Mouse (Mus musculus): ENCODE measurements at regions not wholly inside any gene's neighbourhood (a gene's known extent, or its start where the extent isn't known, plus 50 kb on each side); places are given as distances from the start of the nearest gene placed in this dataset.

GRCm38 (mm10) chr4:137147795-137148194 is 99.2 kb upstream of the Zbtb40 start:
- Histone ChIP-seq H3K27ac (ENCODE audit: insufficient read depth, low read length) (no peak overlapping the region), H3K4me1 (ENCODE audit: control insufficient read depth, insufficient read depth, insufficient read length) (no peaks in the 10 kb centered on the region), H3K27me3 (ENCODE audit: control insufficient read depth, insufficient read depth, low read length) (no peaks in the 10 kb centered on the region), H3K36me3 (ENCODE audit: control insufficient read depth, insufficient read depth, low read length) (no peaks in the 10 kb centered on the region), H3K4me3 (ENCODE audit: extremely low read depth, insufficient read depth, insufficient read length) (no peak overlapping the region)
- 82% methylated on average over 13 of the region's 13 CpGs for WGBS
- TF ChIP-seq CTCF (IDR thresholded peaks at IDR 0.05; ENCODE audit: extremely low read depth, insufficient read depth, insufficient read length, insufficient replicate concordance) (no peak), POLR2A (IDR thresholded peaks at IDR 0.05; ENCODE audit: low read depth, low read length) (no peak)
- DNase-seq (ENCODE audit: low read depth in 1 of 2, low spot score in 2 of 2) = no peak

- H3K27ac ChIP-seq (ENCODE audit: insufficient read depth, low read length) = no peak overlapping the region
- TF ChIP-seq POLR2A (IDR thresholded peaks at IDR 0.05; ENCODE audit: low read depth, low read length) = no peak
- TF ChIP-seq CTCF (IDR thresholded peaks at IDR 0.05; ENCODE audit: extremely low read depth, insufficient read depth, insufficient read length, insufficient replicate concordance) = no peak
- H3K27me3 ChIP-seq (ENCODE audit: control insufficient read depth, insufficient read depth, low read length) = no peaks in the 10 kb centered on the region
- H3K4me1 ChIP-seq (ENCODE audit: control insufficient read depth, insufficient read depth, insufficient read length) = no peaks in the 10 kb centered on the region
- 73% methylated on average over 3 of the region's 3 CpGs for WGBS
- no peaks in the 10 kb centered on the region for H3K36me3 ChIP-seq (ENCODE audit: control insufficient read depth, insufficient read depth, low read length)
- no peak overlapping the region for H3K4me3 ChIP-seq (ENCODE audit: extremely low read depth, insufficient read depth, insufficient read length)
- DNase-seq (ENCODE audit: low read depth in 1 of 2, low spot score in 2 of 2) = no peak
These were observed 97.7 kb upstream of the Zbtb40 start for GRCm38 (mm10) chr4:137146326-137146725.

- DNase-seq (ENCODE audit: low read depth in 1 of 2, low spot score in 2 of 2) = no peak
- WGBS = 52% methylated on average over 9 of the region's 9 CpGs
- no peaks in the 10 kb centered on the region; the same call in 1 of the 2 replicates for H3K4me1 ChIP-seq (ENCODE audit: control insufficient read depth, insufficient read depth, insufficient read length)
- H3K27ac ChIP-seq (ENCODE audit: insufficient read depth, low read length) = no peak overlapping the region
- H3K27me3 ChIP-seq (ENCODE audit: control insufficient read depth, insufficient read depth, low read length) = no peaks in the 10 kb centered on the region
- no peak for TF ChIP-seq POLR2A (IDR thresholded peaks at IDR 0.05; ENCODE audit: low read depth, low read length)
- no peak for TF ChIP-seq CTCF (IDR thresholded peaks at IDR 0.05; ENCODE audit: extremely low read depth, insufficient read depth, insufficient read length, insufficient replicate concordance)
- no peaks in the 10 kb centered on the region for H3K36me3 ChIP-seq (ENCODE audit: control insufficient read depth, insufficient read depth, low read length)
- H3K4me3 ChIP-seq (ENCODE audit: extremely low read depth, insufficient read depth, insufficient read length) = no peak overlapping the region
These were observed 93.7 kb upstream of the Zbtb40 start for GRCm38 (mm10) chr4:137142316-137142715.

- no peak overlapping the region for H3K27ac ChIP-seq (ENCODE audit: insufficient read depth, low read length)
- WGBS = 89% methylated on average over 17 of the region's 17 CpGs
- TF ChIP-seq POLR2A (IDR thresholded peaks at IDR 0.05; ENCODE audit: low read depth, low read length) (no peak), CTCF (IDR thresholded peaks at IDR 0.05; ENCODE audit: extremely low read depth, insufficient read depth, insufficient read length, insufficient replicate concordance) (no peak)
- no peak for DNase-seq (ENCODE audit: low read depth in 1 of 2, low spot score in 2 of 2)
- no peaks in the 10 kb centered on the region for H3K36me3 ChIP-seq (ENCODE audit: control insufficient read depth, insufficient read depth, low read length)
- H3K27me3 ChIP-seq (ENCODE audit: control insufficient read depth, insufficient read depth, low read length) = no peaks in the 10 kb centered on the region
- H3K4me1 ChIP-seq (ENCODE audit: control insufficient read depth, insufficient read depth, insufficient read length) = no peaks in the 10 kb centered on the region; the same call in 1 of the 2 replicates
- no peak overlapping the region for H3K4me3 ChIP-seq (ENCODE audit: extremely low read depth, insufficient read depth, insufficient read length)
These were observed 90.6 kb upstream of the Zbtb40 start for GRCm38 (mm10) chr4:137139051-137139705.

- Histone ChIP-seq H3K4me3 (ENCODE audit: extremely low read depth, insufficient read depth, insufficient read length) (no peak overlapping the region), H3K27me3 (ENCODE audit: control insufficient read depth, insufficient read depth, low read length) (no peaks in the 10 kb centered on the region), H3K36me3 (ENCODE audit: control insufficient read depth, insufficient read depth, low read length) (no peaks in the 10 kb centered on the region), H3K4me1 (ENCODE audit: control insufficient read depth, insufficient read depth, insufficient read length) (no peaks in the 10 kb centered on the region; the same call in 1 of the 2 replicates), H3K27ac (ENCODE audit: insufficient read depth, low read length) (no peak overlapping the region)
- no peak for DNase-seq (ENCODE audit: low read depth in 1 of 2, low spot score in 2 of 2)
- 64% methylated on average over 6 of the region's 6 CpGs for WGBS
- TF ChIP-seq POLR2A (IDR thresholded peaks at IDR 0.05; ENCODE audit: low read depth, low read length) (no peak), CTCF (IDR thresholded peaks at IDR 0.05; ENCODE audit: extremely low read depth, insufficient read depth, insufficient read length, insufficient replicate concordance) (no peak)
These were observed 89.5 kb upstream of the Zbtb40 start for GRCm38 (mm10) chr4:137138127-137138526.

- H3K36me3 ChIP-seq (ENCODE audit: control insufficient read depth, insufficient read depth, low read length) = no peaks in the 10 kb centered on the region
- no peak for DNase-seq (ENCODE audit: low read depth in 1 of 2, low spot score in 2 of 2)
- H3K4me1 ChIP-seq (ENCODE audit: control insufficient read depth, insufficient read depth, insufficient read length) = no peaks in the 10 kb centered on the region; the same call in 1 of the 2 replicates
- no peak overlapping the region for H3K4me3 ChIP-seq (ENCODE audit: extremely low read depth, insufficient read depth, insufficient read length)
- no peaks in the 10 kb centered on the region for H3K27me3 ChIP-seq (ENCODE audit: control insufficient read depth, insufficient read depth, low read length)
- no peak overlapping the region for H3K27ac ChIP-seq (ENCODE audit: insufficient read depth, low read length)
- no peak for TF ChIP-seq POLR2A (IDR thresholded peaks at IDR 0.05; ENCODE audit: low read depth, low read length)
- no peak for TF ChIP-seq CTCF (IDR thresholded peaks at IDR 0.05; ENCODE audit: extremely low read depth, insufficient read depth, insufficient read length, insufficient replicate concordance)
- WGBS = 85% methylated on average over 4 of the region's 4 CpGs
These were observed 87.7 kb upstream of the Zbtb40 start for GRCm38 (mm10) chr4:137136313-137136712.

- TF ChIP-seq POLR2A (IDR thresholded peaks at IDR 0.05; ENCODE audit: low read depth, low read length) (no peak), CTCF (IDR thresholded peaks at IDR 0.05; ENCODE audit: extremely low read depth, insufficient read depth, insufficient read length, insufficient replicate concordance) (no peak)
- Histone ChIP-seq H3K27ac (ENCODE audit: insufficient read depth, low read length) (no peak overlapping the region), H3K4me1 (ENCODE audit: control insufficient read depth, insufficient read depth, insufficient read length) (no peaks in the 10 kb centered on the region; the same call in 1 of the 2 replicates), H3K36me3 (ENCODE audit: control insufficient read depth, insufficient read depth, low read length) (no peaks in the 10 kb centered on the region), H3K4me3 (ENCODE audit: extremely low read depth, insufficient read depth, insufficient read length) (no peak overlapping the region), H3K27me3 (ENCODE audit: control insufficient read depth, insufficient read depth, low read length) (no peaks in the 10 kb centered on the region)
- WGBS = 80% methylated on average over 8 of the region's 8 CpGs
- DNase-seq (ENCODE audit: low read depth in 1 of 2, low spot score in 2 of 2) = no peak
These were observed 87.2 kb upstream of the Zbtb40 start for GRCm38 (mm10) chr4:137135792-137136191.

Measured in spleen, adult 2 months (tissue).